Mouse (Mus musculus) embryo, embryonic 10 days (tissue): Measurements from ENCODE around the gene Hsf2.
A peak's percentile ranks its signal among the peaks of the same experiment; 100 is the strongest.
"Not testable (repeated sequence)": the region's sequence is repeated elsewhere in the genome, so short reads cannot be mapped to it uniquely, and the experiment has no call there.

ENCODE experiments used
- DNase-seq: peaks from one replicate; pipeline ENCODE4 v3.0.0-alpha.2; 2015; ENCODE audit warnings: low spot score

Hsf2 gene

GRCm38 (mm10) chr10:57532218-57533101 is 46.3 kb downstream of the Hsf2 start, which contains the start of gene Serinc1:
Gene Serinc1, minus strand, starts transcription at chr10:57532530.
- peak; percentile 98 for DNase-seq

- not testable (repeated sequence) for DNase-seq
Measured at GRCm38 (mm10) chr10:57543890-57544289, 57.7 kb downstream of the Hsf2 start.

- DNase-seq, result no peak
Measured at GRCm38 (mm10) chr10:57549631-57550030, 63.4 kb downstream of the Hsf2 start.

- DNase-seq, result no peak
Measured at GRCm38 (mm10) chr10:57553719-57554118, 67.5 kb downstream of the Hsf2 start.

- DNase-seq, result no peak
Measured at GRCm38 (mm10) chr10:57557597-57557996, 71.4 kb downstream of the Hsf2 start.
